Mouse (Mus musculus) CH12.LX (cell line): ENCODE results near the gene Rcan1. TPM values are rescaled to one million over a fixed set of nuclear protein-coding genes. Genes with fewer than 3 reads are reported as not detected.
A peak's percentile ranks its signal among the peaks of the same experiment; 100 is the strongest.

Source experiments
- DNase-seq: peaks from one replicate; pipeline ENCODE4 v3.0.0-alpha.2; 2013; ENCODE audit errors: extremely low read depth
- H3K27ac ChIP-seq: 2 replicates; pipeline ENCODE4 v1.5.1; 2012; ENCODE audit warnings: low read depth, mild to moderate bottlenecking, control low read depth, moderate library complexity; ENCODE audit not compliant: insufficient read depth
- H3K27me3 ChIP-seq: replicated peaks from 2 replicates; pipeline ENCODE3; 2012; ENCODE audit warnings: inconsistent platforms
- H3K36me3 ChIP-seq, 2 experiments: replicated peaks in 1 of 2; 2 replicates each; pipeline versions ENCODE3 to v1.6.1; 2012; ENCODE audit warnings: inconsistent platforms in 1 of 2, low read length in 1 of 2, mild to moderate bottlenecking in 1 of 2, mixed read lengths in 1 of 2, moderate library complexity in 1 of 2; ENCODE audit not compliant: control insufficient read depth in 1 of 2, insufficient read depth in 1 of 2
- H3K4me1 ChIP-seq, 2 experiments: 2 replicates each; pipeline ENCODE4 v1.6.1; 2012; ENCODE audit warnings: inconsistent platforms in 1 of 2, moderate library complexity in 1 of 2; ENCODE audit not compliant: insufficient read depth in 2 of 2, control insufficient read depth in 1 of 2
- H3K4me2 ChIP-seq: 2 replicates; pipeline ENCODE4 v1.6.1; 2012; ENCODE audit warnings: low read depth, mild to moderate bottlenecking, control low read depth; ENCODE audit not compliant: poor library complexity, insufficient read depth, severe bottlenecking
- H3K4me3 ChIP-seq, 3 experiments: fragments of 150-350 bp in 1 of 3; sonication (generic) in 1 of 3; replicated peaks in 1 of 3; 2 replicates each; pipeline versions ENCODE3 to v1.5.1; 2011 to 2012; ENCODE audit warnings: low read depth in 2 of 3, low read length in 2 of 3, mild to moderate bottlenecking in 2 of 3, moderate library complexity in 2 of 3, control low read depth in 1 of 3, improper control_type of control experiment in 1 of 3, inconsistent platforms in 1 of 3, mixed read lengths in 1 of 3; ENCODE audit not compliant: poor library complexity in 1 of 3
- H3K79me2 ChIP-seq: replicated peaks from 2 replicates; pipeline ENCODE4 v1.6.1; 2012; ENCODE audit warnings: mild to moderate bottlenecking, moderate library complexity; ENCODE audit not compliant: control insufficient read depth, poor library complexity, insufficient read depth, severe bottlenecking; ENCODE audit errors: extremely low read depth
- H3K9ac ChIP-seq: 2 replicates; pipeline ENCODE4 v1.6.1; 2012; ENCODE audit warnings: low read depth, mild to moderate bottlenecking, control low read depth, moderate library complexity; ENCODE audit not compliant: insufficient read depth
- H3K9me3 ChIP-seq: replicated peaks from 2 replicates; pipeline ENCODE3; 2012; ENCODE audit warnings: low read length, inconsistent platforms, mixed read lengths
- CHD2 ChIP-seq: IDR thresholded peaks from 2 replicates; pipeline ENCODE4 v1.6.1; 2011; ENCODE audit warnings: low read length, improper control_type of control experiment
- E2F4 ChIP-seq: IDR thresholded peaks from 2 replicates; pipeline ENCODE4 v1.6.1; 2011; ENCODE audit warnings: low read depth, low read length, improper control_type of control experiment; ENCODE audit not compliant: insufficient replicate concordance
- ELF1 ChIP-seq: IDR thresholded peaks from 2 replicates; pipeline ENCODE4 v1.6.1; 2014; ENCODE audit warnings: low read depth, mild to moderate bottlenecking, inconsistent platforms, low read length, improper control_type of control experiment
- EP300 ChIP-seq: IDR thresholded peaks from 2 replicates; pipeline ENCODE4 v1.6.1; 2011; ENCODE audit warnings: low read length, improper control_type of control experiment
- GABPA ChIP-seq: IDR thresholded peaks from 2 replicates; pipeline ENCODE4 v1.6.1; 2012; ENCODE audit warnings: low read depth, low read length, improper control_type of control experiment, inconsistent platforms; ENCODE audit not compliant: insufficient replicate concordance
- HCFC1 ChIP-seq: IDR thresholded peaks from 2 replicates; pipeline ENCODE4 v1.6.1; 2012; ENCODE audit warnings: low read depth, mild to moderate bottlenecking, inconsistent platforms, low read length, improper control_type of control experiment
- IRF4 ChIP-seq: IDR thresholded peaks from 2 replicates; pipeline ENCODE4 v1.6.1; 2014; ENCODE audit warnings: low read depth, mild to moderate bottlenecking, inconsistent platforms, low read length, improper control_type of control experiment
- JUN ChIP-seq: IDR thresholded peaks from 2 replicates; pipeline ENCODE4 v1.6.1; 2011; ENCODE audit warnings: low read depth, mild to moderate bottlenecking, low read length, improper control_type of control experiment, moderate library complexity; ENCODE audit not compliant: insufficient read depth
- JUND ChIP-seq: conservative IDR thresholded peaks from 2 replicates; pipeline ENCODE4 v1.6.1; 2011; ENCODE audit warnings: low read depth, low read length, improper control_type of control experiment
- MAFK ChIP-seq: IDR thresholded peaks from 2 replicates; pipeline ENCODE4 v1.6.1; 2011; ENCODE audit warnings: low read length, improper control_type of control experiment; ENCODE audit not compliant: insufficient replicate concordance
- MAX ChIP-seq: IDR thresholded peaks from 2 replicates; pipeline ENCODE4 v1.6.1; 2011; ENCODE audit warnings: low read length, improper control_type of control experiment
- MAZ ChIP-seq: IDR thresholded peaks from 2 replicates; pipeline ENCODE4 v1.6.1; 2012; ENCODE audit warnings: low read depth, mild to moderate bottlenecking, inconsistent platforms, low read length, improper control_type of control experiment, moderate library complexity
- MEF2A ChIP-seq: IDR thresholded peaks from 2 replicates; pipeline ENCODE4 v1.6.1; 2014; ENCODE audit warnings: low read depth, mild to moderate bottlenecking, inconsistent platforms, low read length, improper control_type of control experiment, borderline replicate concordance
- MXI1 ChIP-seq: IDR thresholded peaks from 2 replicates; pipeline ENCODE4 v1.6.1; 2011; ENCODE audit warnings: mild to moderate bottlenecking, low read depth, low read length, improper control_type of control experiment
- MYC ChIP-seq: IDR thresholded peaks from 2 replicates; pipeline ENCODE4 v1.6.1; 2011; ENCODE audit warnings: low read depth, mild to moderate bottlenecking, improper control_type of control experiment, low read length
- NELFE ChIP-seq: IDR thresholded peaks from 2 replicates; pipeline ENCODE4 v1.6.1; 2011; ENCODE audit warnings: low read depth, low read length, improper control_type of control experiment
- NRF1 ChIP-seq: IDR thresholded peaks from 2 replicates; pipeline ENCODE4 v1.6.1; 2014; ENCODE audit warnings: low read depth, mild to moderate bottlenecking, inconsistent platforms, low read length, improper control_type of control experiment, moderate library complexity
- PAX5 ChIP-seq: IDR thresholded peaks from 2 replicates; pipeline ENCODE4 v1.6.1; 2012; ENCODE audit warnings: low read length, inconsistent platforms, mixed read lengths
- POLR2A ChIP-seq: IDR thresholded peaks from 2 replicates; pipeline ENCODE4 v1.6.1; 2011; ENCODE audit warnings: low read depth, mild to moderate bottlenecking, improper control_type of control experiment, low read length
- POLR2AphosphoS2 ChIP-seq: IDR thresholded peaks from 2 replicates; pipeline ENCODE4 v1.6.1; 2011; ENCODE audit warnings: low read depth, low read length, improper control_type of control experiment
- RCOR1 ChIP-seq: conservative IDR thresholded peaks from 2 replicates; pipeline ENCODE4 v1.6.1; 2012; ENCODE audit warnings: low read depth, mild to moderate bottlenecking, inconsistent platforms, low read length, improper control_type of control experiment
- SIN3A ChIP-seq: IDR thresholded peaks from 2 replicates; pipeline ENCODE4 v1.6.1; 2012; ENCODE audit warnings: low read length, improper control_type of control experiment, inconsistent platforms
- TBP ChIP-seq: conservative IDR thresholded peaks from 2 replicates; pipeline ENCODE4 v1.6.1; 2011; ENCODE audit warnings: low read depth, low read length, improper control_type of control experiment
- TCF12 ChIP-seq: IDR thresholded peaks from 2 replicates; pipeline ENCODE4 v1.6.1; 2014; ENCODE audit warnings: low read depth, mild to moderate bottlenecking, inconsistent platforms, low read length, improper control_type of control experiment
- UBTF ChIP-seq: IDR thresholded peaks from 2 replicates; pipeline ENCODE4 v1.6.1; 2012; ENCODE audit warnings: low read depth, mild to moderate bottlenecking, inconsistent platforms, low read length, improper control_type of control experiment, moderate library complexity
- USF1 ChIP-seq: IDR thresholded peaks from 2 replicates; pipeline ENCODE4 v1.6.1; 2014; ENCODE audit warnings: low read depth, mild to moderate bottlenecking, inconsistent platforms, low read length, improper control_type of control experiment
- USF2 ChIP-seq: conservative IDR thresholded peaks from 2 replicates; pipeline ENCODE4 v1.6.1; 2011; ENCODE audit warnings: low read depth, low read length, improper control_type of control experiment
- ZC3H11A ChIP-seq: IDR thresholded peaks from 2 replicates; pipeline ENCODE4 v1.6.1; 2012; ENCODE audit warnings: low read depth, mild to moderate bottlenecking, inconsistent platforms, low read length, improper control_type of control experiment
- ZMIZ1 ChIP-seq: IDR thresholded peaks from 2 replicates; pipeline ENCODE4 v1.6.1; 2012; ENCODE audit warnings: low read depth, mild to moderate bottlenecking, inconsistent platforms, low read length, improper control_type of control experiment
- dilution Hi-C: fragments of 300-500 bp; cut with MboI; formaldehyde crosslinking; loops from 2 replicates; pipeline ENCODE4 v1.14.3; 2020; ENCODE audit warnings: low sequenced_read_pairs; ENCODE audit not compliant: extremely low pct_unique_long_range_greater_than_20kb, extremely low pct_ligation_motif_present
- in situ Hi-C: fragments of 300-500 bp; cut with MboI; formaldehyde crosslinking; loops from 3 replicates; pipeline ENCODE4 v1.14.3; 2019; ENCODE audit warnings: low sequenced_read_pairs, low pct_ligation_motif_present, low pct_unique_long_range_greater_than_20kb, mixed read lengths
- polyA plus RNA-seq: library from polyadenylated mRNA; unstranded; fragments of >175 nt; gene quantifications from 2 replicates; pipeline ENCODE4 v1.2.1, GENCODE M21; 2012; ENCODE audit warnings: low read depth; ENCODE audit not compliant: insufficient read length
- total RNA-seq, 2 experiments: library from RNA; depleted of rRNA; stranded (reverse); fragments of 300-350 nt in 1 of 2; fragments of >200 nt in 1 of 2; gene quantifications; 2 replicates each; pipeline ENCODE4 v1.2.3; 2012 to 2014

Rcan1 gene
- total and polyA plus RNA-seq, 3 experiments: 10.0 to 15.3 (median 12.4) TPM

GRCm38 (mm10) chr16:92401206-92401605 lies 69.5 kb downstream of the Rcan1 start:
- no peak for DNase-seq
- dilution Hi-C loops: no loop called here

GRCm38 (mm10) chr16:92399490-92400458 lies 70.9 kb downstream of the Rcan1 start:
- H3K9ac ChIP-seq: peak overlapping the region; percentile 29
- no peaks in the 10 kb centered on the region for H3K79me2 ChIP-seq
- H3K4me3 ChIP-seq: peak overlapping the region; percentile 35 to 49 (median 45)
- dilution Hi-C loops (no loop called here), in situ Hi-C loops (loop anchor here (5.0 kb wide), 1 partner anchor 43 kb away; no protein-coding TSS in a partner anchor)
- peak overlapping the region; percentile 93 for H3K4me2 ChIP-seq
- no peaks in the 10 kb centered on the region for H3K9me3 ChIP-seq
- H3K4me1 ChIP-seq: peaks cover 3 to 36% of the 10 kb centered on the region in 2 experiments; a peak in 2 of 4 replicates
- no peaks in the 10 kb centered on the region for H3K27me3 ChIP-seq
- DNase-seq: peak; percentile 74
- H3K27ac ChIP-seq: no peak overlapping the region
- peaks cover 9 to 22% of the 10 kb centered on the region in 2 experiments for H3K36me3 ChIP-seq
- TF ChIP-seq MAX: peak; percentile 67
- 0 out of 2 replicates have a peak, but pooled peaks have one; percentile 56 for TF ChIP-seq TBP
- no peak for TF ChIP-seq PAX5
- peak; percentile 38; the same call in 1 of the 2 replicates for TF ChIP-seq POLR2A
- TF ChIP-seq MXI1: peak; percentile 21
- TF ChIP-seq ZMIZ1: no peak
- TF ChIP-seq UBTF: peak; percentile 88; the same call in 1 of the 2 replicates
- TF ChIP-seq MAZ: peak; percentile 47; the same call in 1 of the 2 replicates
- peak; percentile 89 for TF ChIP-seq RCOR1
- TF ChIP-seq NRF1: 0 out of 2 replicates have a peak, but pooled peaks have one; percentile 29
- TF ChIP-seq POLR2AphosphoS2: 0 out of 2 replicates have a peak, but pooled peaks have one; percentile 38
- no peak; the same call in 1 of the 2 replicates for TF ChIP-seq HCFC1
- TF ChIP-seq EP300: peak; percentile 52; the same call in 1 of the 2 replicates
- peak; percentile 37; the same call in 1 of the 2 replicates for TF ChIP-seq MAFK
- TF ChIP-seq JUN: peak; percentile 62
- no peak for TF ChIP-seq GABPA
- no peak for TF ChIP-seq ELF1
- TF ChIP-seq USF2: no peak
- peak; percentile 69 for TF ChIP-seq JUND
- peak; percentile 47; the same call in 1 of the 2 replicates for TF ChIP-seq MYC
- TF ChIP-seq NELFE: peak; percentile 36; the same call in 1 of the 2 replicates
- no peak; the same call in 1 of the 2 replicates for TF ChIP-seq TCF12
- no peak for TF ChIP-seq ZC3H11A
- no peak for TF ChIP-seq USF1
- peak; percentile 25; the same call in 1 of the 2 replicates for TF ChIP-seq IRF4
- peak; percentile 51; the same call in 1 of the 2 replicates for TF ChIP-seq CHD2
- TF ChIP-seq SIN3A: peak; percentile 77

More at GRCm38 (mm10) chr16:92401206-92401605, 69.5 kb downstream of the Rcan1 start:
- Histone ChIP-seq H3K27me3 (no peaks in the 10 kb centered on the region), H3K4me2 (no peak overlapping the region), H3K9me3 (no peaks in the 10 kb centered on the region), H3K4me1 (peaks cover 3 to 36% of the 10 kb centered on the region in 2 experiments; a peak in 2 of 4 replicates), H3K27ac (no peak overlapping the region), H3K4me3 (no peak overlapping the region), H3K79me2 (no peaks in the 10 kb centered on the region), H3K36me3 (peaks cover 3 to 8% of the 10 kb centered on the region in 2 experiments), H3K9ac (no peak overlapping the region)
- in situ Hi-C loops: no loop called here
- TF ChIP-seq TBP: no peak
- no peak for TF ChIP-seq MEF2A
- TF ChIP-seq USF1: no peak
- no peak for TF ChIP-seq E2F4
- TF ChIP-seq MYC: no peak
- TF ChIP-seq MAFK: no peak
